Mouse (Mus musculus): ENCODE results near the gene Zdhhc19. TPM values are rescaled to one million over a fixed set of nuclear protein-coding genes. Genes with fewer than 3 reads are reported as not detected.
A peak's percentile ranks its signal among the peaks of the same experiment; 100 is the strongest.

The Zdhhc19 gene
- total RNA-seq, 2 experiments from 2014 or later: not detected

DNA sequence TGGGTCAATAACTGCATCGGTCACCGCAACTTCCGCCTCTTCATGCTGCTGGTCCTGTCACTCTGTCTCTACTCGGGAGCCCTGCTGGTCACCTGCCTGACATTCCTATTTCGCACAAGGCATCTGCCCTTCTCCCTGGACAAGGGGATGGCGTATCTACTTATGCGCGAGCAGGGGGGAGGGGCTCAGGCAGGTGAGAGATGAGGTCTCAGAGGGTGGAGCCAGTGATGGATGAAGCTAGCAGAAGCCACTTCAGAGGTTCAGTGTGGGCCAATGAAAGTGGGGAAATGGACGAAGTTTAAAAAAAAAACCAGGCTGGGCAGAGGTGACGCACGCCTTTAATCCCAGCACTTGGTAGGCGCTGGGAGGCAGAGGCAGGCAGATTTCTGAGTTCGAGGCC is 2.9 kb downstream of the Zdhhc19 start:
- no peak for DNase-seq (ENCODE audit: extremely low spot score in 1 of 2, low spot score in 2 of 2)
- no peak overlapping the region for H3K27ac ChIP-seq
- intact Hi-C loops (cut with DNase I): loop anchor here (2.0 kb wide), 1 partner anchor 384 kb away; no protein-coding TSS in a partner anchor
- H3K4me3 ChIP-seq: no peak overlapping the region
- no peak for TF ChIP-seq CTCF (IDR thresholded peaks at IDR 0.05)

DNA sequence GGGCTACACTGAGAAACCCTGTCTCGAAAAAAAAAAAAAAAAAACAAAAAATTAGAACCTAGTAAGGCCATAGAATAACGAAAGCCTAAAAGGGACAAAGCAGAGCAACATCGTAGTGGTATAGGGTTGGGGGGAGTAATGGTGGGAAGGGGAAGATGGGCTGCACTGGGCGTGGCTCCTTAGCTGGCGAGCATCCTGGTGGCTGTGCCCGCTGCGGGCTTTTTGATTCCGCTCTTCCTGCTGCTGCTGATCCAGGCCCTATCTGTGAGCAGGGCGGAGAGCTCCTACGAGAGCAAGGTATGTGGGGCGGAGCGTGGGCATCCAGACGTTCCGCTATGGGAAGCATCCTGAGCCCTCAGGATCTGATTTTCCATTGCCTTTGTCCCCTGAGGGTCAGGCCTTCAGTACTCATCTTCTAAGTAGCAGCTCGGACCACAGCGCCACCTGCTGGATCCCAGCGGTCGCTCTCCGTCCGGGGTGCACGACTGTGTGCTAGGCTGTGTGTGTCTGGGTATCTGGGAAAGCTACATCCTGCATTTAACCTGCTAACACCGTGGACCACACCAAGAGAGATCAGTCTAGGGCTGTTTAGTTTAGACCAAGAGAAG is 3.5 kb downstream of the Zdhhc19 start:
- DNase-seq (ENCODE audit: extremely low spot score in 1 of 2, low spot score in 2 of 2): peak; percentile 83 to 87
- H3K27ac ChIP-seq: no peak overlapping the region; the same call in 1 of the 2 replicates
- intact Hi-C loops (cut with DNase I): loop anchor here (2.0 kb wide), 1 partner anchor 385 kb away; no protein-coding TSS in a partner anchor
- peak; percentile 98 for TF ChIP-seq CTCF (IDR thresholded peaks at IDR 0.05)
- H3K4me3 ChIP-seq: peak overlapping the region; percentile 35

DNA sequence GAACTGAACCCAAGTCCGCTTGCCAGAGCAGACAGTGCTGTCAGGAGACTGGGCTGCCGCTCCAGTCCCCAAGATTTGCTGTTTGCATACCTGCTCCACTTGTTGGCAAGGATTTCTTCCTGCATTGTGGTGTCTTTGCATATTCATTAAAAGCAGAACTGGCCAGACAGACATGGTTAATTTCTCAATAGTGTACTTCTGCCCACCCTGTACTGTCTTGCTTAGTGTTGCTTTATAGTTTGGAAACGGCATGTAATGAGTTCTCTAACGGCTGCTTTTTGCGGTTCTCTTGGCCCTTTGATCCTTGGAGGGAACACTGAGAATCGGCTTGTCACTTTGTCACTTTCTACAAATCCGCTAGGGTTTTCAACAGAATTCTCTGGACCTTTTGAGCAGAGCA is 5.4 kb downstream of the Zdhhc19 start:
- no peak for DNase-seq (ENCODE audit: extremely low spot score in 1 of 2, low spot score in 2 of 2)
- H3K27ac ChIP-seq: no peak overlapping the region
- no peak overlapping the region for H3K4me3 ChIP-seq
- no peak for TF ChIP-seq CTCF (IDR thresholded peaks at IDR 0.05)
- intact Hi-C loops (cut with DNase I): no loop called here

DNA sequence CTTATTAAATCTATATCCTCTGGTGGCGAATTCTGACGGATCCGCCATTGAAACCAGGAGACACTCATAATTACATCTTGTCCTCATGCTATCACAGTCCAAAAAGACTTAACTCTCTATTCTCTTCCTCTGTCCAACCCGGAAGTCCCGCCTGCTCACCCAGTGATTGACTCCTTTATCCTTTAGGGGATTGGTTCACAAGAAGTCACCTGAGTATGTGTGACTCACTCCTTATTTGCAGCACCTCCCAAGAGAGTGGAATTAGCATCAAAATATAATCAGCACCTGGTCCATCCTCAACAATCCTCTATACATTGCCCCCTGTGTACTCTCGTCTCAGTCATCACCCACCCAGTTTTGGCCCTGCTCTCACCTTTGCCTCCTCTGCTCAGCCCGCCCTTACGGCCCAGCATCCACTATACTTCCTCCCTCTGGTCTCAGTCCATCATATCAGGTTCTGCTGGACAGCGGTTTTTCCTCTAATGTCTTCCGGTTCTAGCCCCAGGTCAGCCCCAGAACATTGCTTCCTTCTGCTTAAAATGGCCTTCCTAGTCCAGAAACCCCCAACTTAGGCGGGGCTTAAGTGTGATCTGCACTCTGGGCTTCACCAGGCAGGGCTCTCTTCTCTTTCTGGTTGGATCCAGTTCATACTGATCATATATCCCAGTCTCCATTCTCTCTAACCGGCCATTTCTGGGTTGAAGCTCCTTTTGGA is 6.7 kb downstream of the Zdhhc19 start:
- no peak overlapping the region for H3K27ac ChIP-seq
- DNase-seq (ENCODE audit: extremely low spot score in 1 of 2, low spot score in 2 of 2): no peak
- H3K4me3 ChIP-seq: no peak overlapping the region
- intact Hi-C loops (cut with DNase I): no loop called here
- no peak for TF ChIP-seq CTCF (IDR thresholded peaks at IDR 0.05)

DNA sequence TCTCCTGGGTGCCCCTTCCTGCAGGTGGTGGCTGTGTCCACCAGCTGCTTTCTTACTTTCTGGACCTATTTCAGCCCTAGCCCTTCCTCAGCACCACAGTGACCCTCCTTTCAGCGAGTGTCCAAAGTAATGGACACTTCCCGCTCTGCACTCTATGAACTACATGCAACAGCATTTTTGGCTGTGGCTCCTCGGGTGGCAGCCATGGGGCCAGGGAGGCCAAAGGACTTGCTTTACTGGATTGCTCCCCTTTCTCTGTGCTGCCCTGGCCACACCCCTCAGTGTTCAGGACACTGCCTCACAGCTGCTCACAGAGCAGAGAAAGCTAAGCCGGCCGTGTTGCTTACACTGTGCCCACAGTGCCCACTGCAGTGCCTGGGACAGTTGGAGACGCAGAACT is 7.6 kb downstream of the Zdhhc19 start:
- H3K4me3 ChIP-seq: no peak overlapping the region
- H3K27ac ChIP-seq: no peak overlapping the region
- no peak for DNase-seq (ENCODE audit: extremely low spot score in 1 of 2, low spot score in 2 of 2)
- intact Hi-C loops (cut with DNase I): no loop called here
- TF ChIP-seq CTCF (IDR thresholded peaks at IDR 0.05): no peak

DNA sequence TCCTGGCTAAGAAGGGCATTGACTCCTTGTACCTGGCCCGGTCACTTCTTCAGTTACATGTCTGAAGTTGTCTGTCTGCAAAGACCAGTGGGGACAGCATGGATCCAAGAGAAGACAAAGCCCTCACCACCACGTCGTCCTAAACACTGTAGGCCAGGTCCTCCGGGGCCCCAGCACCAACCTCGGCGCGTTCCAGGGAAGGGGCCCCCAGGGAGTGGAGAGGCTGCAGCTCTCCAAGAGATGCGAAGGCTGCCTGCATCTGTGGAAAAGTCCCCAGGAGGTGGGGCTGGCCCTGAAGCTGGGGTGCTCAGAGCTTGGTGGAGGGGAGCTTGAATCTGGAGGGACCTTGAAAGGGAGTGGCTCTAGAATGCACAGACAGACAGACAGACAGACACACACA is 10.2 kb downstream of the Zdhhc19 start:
- no peak for TF ChIP-seq CTCF (IDR thresholded peaks at IDR 0.05)
- Histone ChIP-seq H3K27ac (no peak overlapping the region), H3K4me3 (no peak overlapping the region)
- intact Hi-C loops (cut with DNase I): loop anchor here (5.0 kb wide), 1 partner anchor 106 kb away; no protein-coding TSS in a partner anchor
- DNase-seq (ENCODE audit: extremely low spot score in 1 of 2, low spot score in 2 of 2): no peak

DNA sequence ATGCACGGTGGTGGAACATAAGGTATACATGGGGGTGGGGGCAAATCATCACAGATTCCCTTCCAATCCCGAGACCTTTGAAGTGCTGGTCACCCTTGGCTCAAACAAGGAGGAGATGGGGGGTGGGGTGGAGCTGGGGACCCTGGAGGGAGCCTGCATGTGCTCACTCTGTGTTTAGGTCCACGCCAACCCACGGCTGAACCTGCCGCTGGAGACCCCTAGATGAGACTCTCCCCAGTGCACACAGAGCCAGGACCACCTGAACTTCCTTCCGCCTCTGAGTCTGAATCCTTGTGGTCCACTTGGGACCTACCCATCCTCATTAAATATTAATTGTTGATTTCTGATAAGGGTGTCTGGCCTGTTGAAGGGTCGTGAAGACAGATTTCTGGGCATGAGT is 10.8 kb downstream of the Zdhhc19 start:
- DNase-seq (ENCODE audit: extremely low spot score in 1 of 2, low spot score in 2 of 2): no peak
- TF ChIP-seq CTCF (IDR thresholded peaks at IDR 0.05): no peak
- intact Hi-C loops (cut with DNase I): loop anchor here (1.0 to 5.0 kb wide), 2 partner anchors 105 to 182 kb away; no protein-coding TSS in a partner anchor
- Histone ChIP-seq H3K4me3 (no peak overlapping the region), H3K27ac (no peak overlapping the region)

DNA sequence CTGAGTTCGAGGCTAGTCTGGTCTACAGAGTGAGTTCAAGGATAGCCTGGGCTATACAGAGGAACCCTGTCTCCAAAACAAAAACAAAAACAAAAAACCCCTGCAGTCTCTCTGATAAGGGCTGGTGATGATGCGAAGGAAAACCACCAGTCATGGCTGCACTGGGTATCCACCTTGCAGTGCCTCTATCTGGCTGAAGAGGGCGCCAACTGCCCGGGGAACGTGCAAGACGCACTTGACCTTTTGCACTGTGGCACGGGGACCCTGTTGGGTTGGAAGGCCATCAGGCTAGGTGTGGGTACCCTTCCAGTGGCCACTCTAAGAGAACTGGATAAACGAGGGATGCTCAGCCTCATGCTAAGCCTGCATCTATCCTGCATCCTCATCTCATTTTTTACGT is 11.3 kb downstream of the Zdhhc19 start:
- intact Hi-C loops (cut with DNase I): loop anchor here (1.0 to 5.0 kb wide), 2 partner anchors 105 to 182 kb away; no protein-coding TSS in a partner anchor
- peak; percentile 63 to 65 for DNase-seq (ENCODE audit: extremely low spot score in 1 of 2, low spot score in 2 of 2)
- H3K27ac ChIP-seq: no peak overlapping the region
- TF ChIP-seq CTCF (IDR thresholded peaks at IDR 0.05): peak; percentile 97
- no peak overlapping the region for H3K4me3 ChIP-seq

DNA sequence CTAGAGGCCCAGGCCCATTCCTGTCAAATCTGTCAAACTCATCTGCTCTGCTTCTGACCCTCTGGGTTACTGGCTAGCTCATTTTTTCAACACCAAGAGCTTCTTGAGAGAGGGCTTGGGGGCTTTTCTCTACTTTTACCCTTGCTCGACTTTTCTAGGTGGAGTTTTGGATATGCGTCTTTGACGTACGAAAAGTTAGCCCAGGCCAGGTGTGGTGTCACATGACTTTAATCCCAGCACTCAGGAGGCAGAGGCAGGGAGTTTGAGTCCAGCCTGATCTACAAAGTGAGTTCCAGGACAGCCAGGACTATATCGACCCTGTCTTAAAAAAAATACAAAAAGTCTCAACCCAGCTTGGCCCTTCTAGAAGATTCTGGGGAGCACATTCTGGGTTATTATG is 12.0 kb downstream of the Zdhhc19 start:
- DNase-seq (ENCODE audit: extremely low spot score in 1 of 2, low spot score in 2 of 2): no peak
- intact Hi-C loops (cut with DNase I): loop anchor here (5.0 kb wide), 1 partner anchor 104 kb away; no protein-coding TSS in a partner anchor
- Histone ChIP-seq H3K27ac (no peak overlapping the region), H3K4me3 (no peak overlapping the region)
- no peak for TF ChIP-seq CTCF (IDR thresholded peaks at IDR 0.05)

DNA sequence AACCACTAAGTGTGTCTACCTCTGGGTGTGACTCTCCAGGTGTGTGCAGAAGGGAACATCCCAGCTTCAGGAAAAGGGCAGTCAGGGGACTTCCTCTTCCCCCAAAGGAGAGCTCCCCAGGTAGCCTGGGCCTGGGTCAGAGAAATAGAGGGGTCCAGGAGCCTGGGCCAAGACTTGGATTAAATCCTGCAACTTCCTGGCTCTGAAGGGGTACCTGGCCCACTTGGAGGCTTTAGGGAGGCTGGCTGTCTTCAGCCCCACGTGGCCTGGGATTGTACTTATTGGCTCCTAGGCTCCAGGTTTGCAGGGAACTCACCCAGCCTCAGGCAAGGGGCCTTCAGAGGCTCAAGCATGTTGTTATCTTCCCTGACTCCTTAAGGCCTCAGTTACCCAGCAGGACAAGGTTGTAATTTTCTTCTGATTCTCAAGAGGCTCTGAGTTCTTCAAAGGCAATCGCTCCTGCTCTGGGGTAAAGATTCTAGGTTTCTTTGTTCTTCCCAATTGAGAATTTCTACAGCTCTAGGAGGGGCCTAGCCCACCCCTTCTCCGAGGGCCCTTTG is 12.5 kb downstream of the Zdhhc19 start:
- no peak overlapping the region for H3K4me3 ChIP-seq
- H3K27ac ChIP-seq: no peak overlapping the region; the same call in 1 of the 2 replicates
- intact Hi-C loops (cut with DNase I): loop anchor here (5.0 kb wide), 1 partner anchor 104 kb away; no protein-coding TSS in a partner anchor
- no peak for TF ChIP-seq CTCF (IDR thresholded peaks at IDR 0.05)
- no peak for DNase-seq (ENCODE audit: extremely low spot score in 1 of 2, low spot score in 2 of 2)

DNA sequence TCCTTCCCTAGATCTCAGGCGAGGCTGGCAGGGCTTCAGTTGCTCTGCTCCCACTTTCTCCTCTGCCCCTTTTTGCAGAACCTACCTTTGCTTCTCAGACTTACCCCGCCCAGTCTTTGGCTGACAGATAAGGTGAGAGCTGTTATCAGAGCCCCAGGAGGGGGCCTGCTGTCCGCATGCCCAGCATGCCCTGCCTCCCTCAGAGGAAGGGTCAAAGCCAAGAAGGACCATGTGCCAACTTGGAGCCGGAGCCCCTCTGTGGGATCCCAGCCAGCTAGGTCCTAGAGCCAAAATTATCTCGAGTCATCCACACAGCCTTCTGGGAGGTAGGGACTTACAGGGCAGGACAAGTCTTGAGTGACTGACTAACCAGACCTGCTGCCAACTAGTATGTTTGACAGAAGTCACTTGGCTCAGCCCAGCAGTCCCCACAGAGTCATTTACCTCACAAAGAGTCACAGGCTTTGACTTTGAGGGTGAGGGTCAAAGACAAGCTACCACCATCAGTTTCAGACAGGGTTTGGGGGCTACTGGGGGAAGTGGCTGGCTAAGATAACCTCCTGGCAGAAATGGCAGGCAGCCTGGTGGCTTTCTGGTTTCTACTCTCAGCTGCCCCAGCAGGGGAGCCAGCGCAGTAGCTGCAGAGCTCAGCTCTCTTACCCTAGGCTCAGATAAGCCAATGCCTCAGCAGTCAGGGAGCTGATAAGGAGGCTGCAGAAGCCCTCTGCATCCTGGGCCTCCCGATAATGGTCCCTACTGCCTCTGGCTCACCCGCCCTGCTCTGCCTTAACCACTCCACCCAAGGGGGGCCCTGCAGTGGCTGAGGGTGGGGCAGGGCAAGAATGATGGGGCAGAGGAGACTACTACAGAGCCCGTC is 13.2 kb downstream of the Zdhhc19 start:
- no peak for DNase-seq (ENCODE audit: extremely low spot score in 1 of 2, low spot score in 2 of 2)

More for the DNA sequence above, 13.2 kb downstream of the Zdhhc19 start:
- intact Hi-C loops (cut with DNase I): loop anchor here (5.0 kb wide), 1 partner anchor 103 kb away; no protein-coding TSS in a partner anchor
- Histone ChIP-seq H3K27ac (no peak overlapping the region; the same call in none of the 2 replicates), H3K4me3 (no peak overlapping the region)
- TF ChIP-seq CTCF (IDR thresholded peaks at IDR 0.05): no peak; the same call in 1 of the 2 replicates

All from left cerebral cortex, adult 2 months (tissue).